Mouse (Mus musculus): Measurements from ENCODE around the gene Zfp768. TPM values are rescaled to one million over a fixed set of nuclear protein-coding genes. Genes with fewer than 3 reads are reported as not detected.

Zfp768 gene
- polyA plus RNA-seq, 1 experiment from 2014 or later = 25.5 TPM

Other genes starting within 250 kb of the Zfp768 start
- 24.4 and 26.2 TPM in 2 replicates for gene Qprt, start 223.4 kb downstream of the Zfp768 start, polyA plus RNA-seq (2015; fragmentation: Nextera tagmentation; extraction: Ambion mirVana)
- 0.21 and 0.32 TPM in 2 replicates for gene Spn, start 207.8 kb downstream of the Zfp768 start, polyA plus RNA-seq (2015; fragmentation: Nextera tagmentation; extraction: Ambion mirVana)
- 66.9 and 68.7 TPM in 2 replicates for gene Cd2bp2, start 149.5 kb downstream of the Zfp768 start, polyA plus RNA-seq (2015; fragmentation: Nextera tagmentation; extraction: Ambion mirVana)
- 23.2 and 25.8 TPM in 2 replicates for gene Tbc1d10b, start 137.1 kb downstream of the Zfp768 start, polyA plus RNA-seq (2015; fragmentation: Nextera tagmentation; extraction: Ambion mirVana)
- gene Mylpf, start 136.7 kb downstream of the Zfp768 start, polyA plus RNA-seq (2015; fragmentation: Nextera tagmentation; extraction: Ambion mirVana) = 26.7 and 28.8 TPM in 2 replicates
- 45.2 and 46.0 TPM in 2 replicates for gene Zfp553, start 112.5 kb downstream of the Zfp768 start, polyA plus RNA-seq (2015; fragmentation: Nextera tagmentation; extraction: Ambion mirVana)
- 18.6 and 26.6 TPM in 2 replicates for gene Sept1, start 112.5 kb downstream of the Zfp768 start, polyA plus RNA-seq (2015; fragmentation: Nextera tagmentation; extraction: Ambion mirVana)
- 60.5 and 64.3 TPM in 2 replicates for gene Zfp771, start 101.3 kb downstream of the Zfp768 start, polyA plus RNA-seq (2015; fragmentation: Nextera tagmentation; extraction: Ambion mirVana)
- gene Dctpp1, start 84.9 kb downstream of the Zfp768 start, polyA plus RNA-seq (2015; fragmentation: Nextera tagmentation; extraction: Ambion mirVana) = 196 and 200 TPM in 2 replicates
- 105 and 108 TPM in 2 replicates for gene Sephs2, start 71.5 kb downstream of the Zfp768 start, polyA plus RNA-seq (2015; fragmentation: Nextera tagmentation; extraction: Ambion mirVana)
- 1.0 and 1.4 TPM in 2 replicates for gene Itgal, start 49.3 kb downstream of the Zfp768 start, polyA plus RNA-seq (2015; fragmentation: Nextera tagmentation; extraction: Ambion mirVana)
- 10.6 and 11.3 TPM in 2 replicates for gene Zfp747, start 30.5 kb upstream of the Zfp768 start, polyA plus RNA-seq (2015; fragmentation: Nextera tagmentation; extraction: Ambion mirVana)
- 6.8 and 7.0 TPM in 2 replicates for gene 9130019O22Rik, start 41.6 kb upstream of the Zfp768 start, polyA plus RNA-seq (2015; fragmentation: Nextera tagmentation; extraction: Ambion mirVana)
- gene E430018J23Rik, start 48.0 kb upstream of the Zfp768 start, polyA plus RNA-seq (2015; fragmentation: Nextera tagmentation; extraction: Ambion mirVana) = 8.3 and 8.8 TPM in 2 replicates
- gene Zfp764, start 61.2 kb upstream of the Zfp768 start, polyA plus RNA-seq (2015; fragmentation: Nextera tagmentation; extraction: Ambion mirVana) = 9.0 and 9.5 TPM in 2 replicates
- gene Zfp688, start 76.5 kb upstream of the Zfp768 start, polyA plus RNA-seq (2015; fragmentation: Nextera tagmentation; extraction: Ambion mirVana) = 28.1 and 32.0 TPM in 2 replicates
- 8.4 TPM in 2 replicates for gene Zfp689, start 103.6 kb upstream of the Zfp768 start, polyA plus RNA-seq (2015; fragmentation: Nextera tagmentation; extraction: Ambion mirVana)
- 41.9 and 47.2 TPM in 2 replicates for gene Prr14, start 114.0 kb upstream of the Zfp768 start, polyA plus RNA-seq (2015; fragmentation: Nextera tagmentation; extraction: Ambion mirVana)
- gene Fbrs, start 133.6 kb upstream of the Zfp768 start, polyA plus RNA-seq (2015; fragmentation: Nextera tagmentation; extraction: Ambion mirVana) = 12.2 and 13.1 TPM in 2 replicates
- gene Srcap, start 166.4 kb upstream of the Zfp768 start, polyA plus RNA-seq (2015; fragmentation: Nextera tagmentation; extraction: Ambion mirVana) = 39.6 and 44.1 TPM in 2 replicates
- gene Gm42715, start 174.0 kb upstream of the Zfp768 start, polyA plus RNA-seq (2015; fragmentation: Nextera tagmentation; extraction: Ambion mirVana) = 16.2 and 22.4 TPM in 2 replicates
- gene Tmem265, start 215.8 kb upstream of the Zfp768 start, polyA plus RNA-seq (2015; fragmentation: Nextera tagmentation; extraction: Ambion mirVana) = 10.5 and 10.6 TPM in 2 replicates
- 40.7 and 46.7 TPM in 2 replicates for gene Phkg2, start 227.8 kb upstream of the Zfp768 start, polyA plus RNA-seq (2015; fragmentation: Nextera tagmentation; extraction: Ambion mirVana)
- gene Ccdc189, start 243.0 kb upstream of the Zfp768 start, polyA plus RNA-seq (2015; fragmentation: Nextera tagmentation; extraction: Ambion mirVana) = 16.7 and 17.6 TPM in 2 replicates
- 50.6 and 51.4 TPM in 2 replicates for gene Rnf40, start 243.2 kb upstream of the Zfp768 start, polyA plus RNA-seq (2015; fragmentation: Nextera tagmentation; extraction: Ambion mirVana)